8 mouse cellular contexts compared by ENCODE assay signal in the genomic region with DNA sequence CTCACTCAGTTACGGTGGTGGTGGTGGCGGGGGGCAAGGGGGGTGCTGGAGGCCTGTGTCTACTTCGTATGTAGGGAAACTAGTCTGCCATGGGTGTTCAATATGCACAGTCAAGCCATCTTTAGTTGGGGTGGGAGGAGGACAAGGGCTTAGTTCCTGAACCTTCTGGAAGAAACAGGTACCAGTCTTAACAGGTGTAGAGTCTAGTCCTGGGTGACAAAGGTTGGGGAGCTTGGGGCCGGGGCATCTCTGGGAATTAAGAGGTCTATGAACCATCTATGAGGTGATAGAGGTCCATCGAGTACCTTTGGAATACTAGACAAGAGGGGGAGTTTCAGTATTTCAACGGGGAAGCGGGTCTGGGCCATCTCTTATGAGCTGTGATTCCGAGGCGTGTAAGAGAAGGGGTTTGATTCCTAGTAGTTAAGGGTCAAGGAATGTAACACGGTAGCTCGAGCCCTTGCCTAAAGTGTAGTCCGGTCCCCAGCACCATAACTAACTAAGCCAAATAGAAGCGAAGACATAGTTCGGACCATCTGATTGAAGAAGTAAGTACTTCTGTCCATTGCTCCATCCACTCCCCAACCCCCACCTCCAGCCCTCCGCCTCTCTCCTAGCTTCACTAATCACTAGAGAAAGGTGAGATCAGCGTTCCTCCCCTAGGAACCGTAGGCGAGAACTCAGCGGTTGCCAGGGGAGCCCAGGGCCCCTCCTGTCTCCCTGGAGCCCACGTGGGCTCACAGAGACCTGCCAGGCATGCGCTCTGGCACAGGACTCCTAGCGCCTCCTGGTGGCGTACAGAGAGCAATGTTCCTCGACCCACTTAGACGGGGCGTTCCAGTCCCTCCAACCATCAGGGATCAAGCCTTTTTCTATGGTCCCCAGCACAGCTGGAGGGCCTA. TPM values are rescaled to one million over a fixed set of nuclear protein-coding genes. Genes with fewer than 3 reads are reported as not detected.
DNase-seq lines count a peak whose midpoint lies in the region; ATAC-seq and TF ChIP-seq lines count a peak whose summit lies in the region.

No protein-coding gene starts in this region.

- no peak for TF ChIP-seq EP300 in MEL (IDR thresholded peaks at IDR 0.05; ENCODE audit: low read depth in 1 of 2, low read length in 2 of 2)
- TF ChIP-seq EP300 in lung, postnatal 0 days (IDR thresholded peaks at IDR 0.05) = no peak

- no peak overlapping the region for H3K4me3 ChIP-seq in MEL (ENCODE audit: control insufficient read depth in 1 of 2, insufficient read depth in 1 of 2, low read depth in 2 of 2, low read length in 2 of 2)
- H3K4me3 ChIP-seq in lung, postnatal 0 days (ENCODE audit: low read depth, low read length) = no peak overlapping the region

- H3K9ac ChIP-seq in MEL (ENCODE audit: control insufficient read depth, low read depth, low read length, poor library complexity, severe bottlenecking) = no peak overlapping the region; the same call in 1 of the 2 replicates
- no peak overlapping the region for H3K9ac ChIP-seq in lung, postnatal 0 days (replicated peaks; ENCODE audit: low read depth)

- ATAC-seq in lung, postnatal 0 days = peak; percentile 78

- TF ChIP-seq CTCF in MEL (IDR thresholded peaks at IDR 0.05 in 2 of 3, conservative IDR thresholded peaks at IDR 0.05 in 1 of 3; ENCODE audit: control insufficient read depth in 1 of 3, insufficient read depth in 1 of 3, low read depth in 2 of 3, low read length in 3 of 3, poor library complexity in 1 of 3, severe bottlenecking in 1 of 3) = peak; percentile 84 to 94 (median 93)
- TF ChIP-seq CTCF in lung, postnatal 0 days (IDR thresholded peaks at IDR 0.05) = peak; percentile 84

- peak; percentile 76 for DNase-seq in CD4-positive helper T cell, adult 2 months (ENCODE audit: low read depth, low spot score)
- DNase-seq in MEL (ENCODE audit: low read depth, low spot score) = peak; percentile 86
- peak; percentile 55 for DNase-seq in embryo, embryonic 9.5 days (ENCODE audit: extremely low spot score)
- DNase-seq in heart, postnatal 4 days = peak; percentile 46
- peak; percentile 60 to 62 for DNase-seq in layer of hippocampus, postnatal 10 days (ENCODE audit: low spot score in 2 of 2)
- peak; percentile 78 for DNase-seq in lung, postnatal 0 days (ENCODE audit: low spot score)
- peak; percentile 59 for DNase-seq in retina, postnatal 7 days (ENCODE audit: low read depth, low spot score)
- no peak for DNase-seq in gastrocnemius, postnatal 25 days

- no peaks in the 10 kb centered on the region for H3K27me3 ChIP-seq in MEL (ENCODE audit: control insufficient read depth in 1 of 2, insufficient read depth in 2 of 2, low read length in 2 of 2)
- H3K27me3 ChIP-seq in lung, postnatal 0 days (replicated peaks; ENCODE audit: insufficient read depth, low read length) = peaks cover 37% of the 10 kb centered on the region

- H3K27ac ChIP-seq in MEL (ENCODE audit: control insufficient read depth, low read depth, low read length) = no peak overlapping the region
- no peak overlapping the region for H3K27ac ChIP-seq in lung, postnatal 0 days (ENCODE audit: low read length)

- H3K9me3 ChIP-seq in MEL (replicated peaks; ENCODE audit: insufficient read depth, low read length) = no peaks in the 10 kb centered on the region
- no peaks in the 10 kb centered on the region for H3K9me3 ChIP-seq in lung, postnatal 0 days (ENCODE audit: low read length)

- peak; percentile 73 for TF ChIP-seq RAD21 in MEL (IDR thresholded peaks at IDR 0.05; ENCODE audit: low read depth, low read length)

- H3K79me2 ChIP-seq in MEL (ENCODE audit: control insufficient read depth, insufficient read depth, low read length, poor library complexity) = no peaks in the 10 kb centered on the region

- 15% methylated on average over 26 of the region's 26 CpGs for WGBS in lung, postnatal 0 days

- H3K4me1 ChIP-seq in MEL (ENCODE audit: control insufficient read depth in 1 of 2, insufficient read depth in 2 of 2, low read length in 2 of 2) = 0 out of 4 replicates have a peak, but pooled peaks cover 0 to 3% of the 10 kb centered on the region in 2 experiments
- H3K4me1 ChIP-seq in lung, postnatal 0 days (ENCODE audit: insufficient read depth, low read depth, low read length) = no peaks in the 10 kb centered on the region

- TF ChIP-seq POLR2A in MEL (IDR thresholded peaks at IDR 0.05; ENCODE audit: control insufficient read depth in 1 of 2, insufficient read depth in 1 of 2, low read depth in 1 of 2, low read length in 2 of 2, poor library complexity in 1 of 2) = no peak

- peaks cover 0 to 2% of the 10 kb centered on the region in 2 experiments; a peak in 1 of 4 replicates for H3K36me3 ChIP-seq in MEL (ENCODE audit: control insufficient read depth in 1 of 2, insufficient read depth in 2 of 2, low read length in 2 of 2)
- H3K36me3 ChIP-seq in lung, postnatal 0 days (ENCODE audit: insufficient read depth, low read length) = no peaks in the 10 kb centered on the region

- no peak overlapping the region for H3K4me2 ChIP-seq in lung, postnatal 0 days (replicated peaks; ENCODE audit: low read depth, low read length)

TF ChIP-seq in MEL, 35 proteins besides CTCF, POLR2A, EP300 and RAD21:
- TF ChIP-seq NRF1 (IDR thresholded peaks at IDR 0.05; ENCODE audit: insufficient read depth, low read depth, low read length, poor library complexity, severe bottlenecking) = peak; percentile 85
- peak; percentile 89 for TF ChIP-seq MYC (IDR thresholded peaks at IDR 0.05; ENCODE audit: low read depth, low read length)
- TF ChIP-seq SIN3A (IDR thresholded peaks at IDR 0.05; ENCODE audit: low read length) = peak; percentile 79
- peak in 1 of 2 experiments; percentile 23; a peak in 1 of 4 replicates for TF ChIP-seq USF2 (IDR thresholded peaks at IDR 0.05; ENCODE audit: borderline replicate concordance in 1 of 2, insufficient read depth in 1 of 2, low read depth in 1 of 2, low read length in 2 of 2)
- peak; percentile 96 for TF ChIP-seq SMC3 (IDR thresholded peaks at IDR 0.05; ENCODE audit: low read depth, low read length)
- TF ChIP-seq ZC3H11A (IDR thresholded peaks at IDR 0.05; ENCODE audit: low read depth, low read length) = peak; percentile 72
- no peak for TF ChIP-seq POLR2AphosphoS5 (IDR thresholded peaks at IDR 0.05; ENCODE audit: borderline replicate concordance, low read depth, low read length)
- TF ChIP-seq USF1 (IDR thresholded peaks at IDR 0.05; ENCODE audit: low read depth, low read length) = peak; percentile 87
- peak; percentile 95 for TF ChIP-seq MXI1 (IDR thresholded peaks at IDR 0.05; ENCODE audit: low read depth, low read length)
- peak; percentile 84 for TF ChIP-seq MAX (IDR thresholded peaks at IDR 0.05; ENCODE audit: low read length)
- no peak for TF ChIP-seq MAZ (IDR thresholded peaks at IDR 0.05; ENCODE audit: low read depth, low read length)
- TF ChIP-seq E2F4 (IDR thresholded peaks at IDR 0.05; ENCODE audit: borderline replicate concordance, low read depth, low read length) = no peak
- TF ChIP-seq CHD1 (IDR thresholded peaks at IDR 0.05; ENCODE audit: low read depth, low read length) = no peak
- TF ChIP-seq TBP (IDR thresholded peaks at IDR 0.05; ENCODE audit: low read depth, low read length) = no peak

RNA-seq across cellular contexts. Expression of a gene that starts 40.1 kb away (rescaled TPM):
- 0.42 TPM in 1 of 2 replicates, not detected in the other for total RNA-seq in MEL (2012; rRNA removed)
- polyA plus RNA-seq in MEL (2012; ENCODE audit: insufficient read depth in 1 of 2, insufficient read length in 2 of 2, low read depth in 1 of 2, low replicate concordance in 2 of 2, missing spikeins in 1 of 2) = 1 to 10 TPM in 1 of 2 experiments, not detected in 1; 2.7 TPM
- 1 to 10 TPM in 1 of 2 experiments, not detected in 1; 3.7 TPM for total RNA-seq in heart, postnatal 4 days (2021)
- total RNA-seq in layer of hippocampus, postnatal 10 days (2021) = not detected
- polyA plus RNA-seq in lung, postnatal 0 days (2015; fragmentation: Nextera tagmentation; extraction: Ambion mirVana) = not detected in 2 replicates
- not detected for total RNA-seq in gastrocnemius, postnatal 25 days (2021)

RNA-seq across cellular contexts. Expression of a gene that starts 41.5 kb away (rescaled TPM):
- 24.2 and 25.4 TPM in 2 replicates for total RNA-seq in MEL (2012; rRNA removed)
- 10 to 100 TPM in 1 of 2 experiments, not detected in 1; 77.0 TPM for polyA plus RNA-seq in MEL (2012; ENCODE audit: insufficient read depth in 1 of 2, insufficient read length in 2 of 2, low read depth in 1 of 2, low replicate concordance in 2 of 2, missing spikeins in 1 of 2)
- 10 to 100 TPM; 18.4 to 19.8 TPM for total RNA-seq in heart, postnatal 4 days (2021)
- 10 to 100 TPM; 24.9 to 29.9 TPM for total RNA-seq in layer of hippocampus, postnatal 10 days (2021)
- 31.1 and 31.2 TPM in 2 replicates for polyA plus RNA-seq in lung, postnatal 0 days (2015; fragmentation: Nextera tagmentation; extraction: Ambion mirVana)
- 1 to 10 TPM in 1 of 2 experiments, under 1 TPM in 1; 1.00 to 3.1 TPM for total RNA-seq in gastrocnemius, postnatal 25 days (2021)

RNA-seq across cellular contexts. Expression of a gene that starts 50.2 kb away (rescaled TPM):
- 0.19 and 0.36 TPM in 2 replicates for total RNA-seq in MEL (2012; rRNA removed)
- polyA plus RNA-seq in MEL (2012; ENCODE audit: insufficient read depth in 1 of 2, insufficient read length in 2 of 2, low read depth in 1 of 2, low replicate concordance in 2 of 2, missing spikeins in 1 of 2) = under 1 TPM in 1 of 2 experiments, not detected in 1; 0.68 TPM
- under 1 TPM; 0.32 to 0.50 TPM for total RNA-seq in heart, postnatal 4 days (2021)
- 100 to 1,000 TPM in 1 of 2 experiments, 10 to 100 TPM in 1; 89.6 to 105 TPM for total RNA-seq in layer of hippocampus, postnatal 10 days (2021)
- polyA plus RNA-seq in lung, postnatal 0 days (2015; fragmentation: Nextera tagmentation; extraction: Ambion mirVana) = 0.20 and 0.21 TPM in 2 replicates
- total RNA-seq in gastrocnemius, postnatal 25 days (2021) = under 1 TPM in 1 of 2 experiments, not detected in 1; 0.05 TPM

RNA-seq across cellular contexts. Expression of a gene that starts 50.5 kb away (rescaled TPM):
- 183 and 245 TPM in 2 replicates for total RNA-seq in MEL (2012; rRNA removed)
- polyA plus RNA-seq in MEL (2012; ENCODE audit: insufficient read depth in 1 of 2, insufficient read length in 2 of 2, low read depth in 1 of 2, low replicate concordance in 2 of 2, missing spikeins in 1 of 2) = 100 to 1,000 TPM in 1 of 2 experiments, not detected in 1; 210 TPM
- total RNA-seq in heart, postnatal 4 days (2021) = 10 to 100 TPM; 36.3 to 44.5 TPM
- 10 to 100 TPM; 16.5 to 17.1 TPM for total RNA-seq in layer of hippocampus, postnatal 10 days (2021)
- 61.7 and 63.4 TPM in 2 replicates for polyA plus RNA-seq in lung, postnatal 0 days (2015; fragmentation: Nextera tagmentation; extraction: Ambion mirVana)
- 10 to 100 TPM; 11.0 to 17.2 TPM for total RNA-seq in gastrocnemius, postnatal 25 days (2021)

RNA-seq across cellular contexts. Expression of a gene that starts 59.8 kb away (rescaled TPM):
- total RNA-seq in MEL (2012; rRNA removed) = 2.2 and 2.9 TPM in 2 replicates
- 10 to 100 TPM in 1 of 2 experiments, not detected in 1; 14.2 TPM for polyA plus RNA-seq in MEL (2012; ENCODE audit: insufficient read depth in 1 of 2, insufficient read length in 2 of 2, low read depth in 1 of 2, low replicate concordance in 2 of 2, missing spikeins in 1 of 2)
- total RNA-seq in heart, postnatal 4 days (2021) = 100 to 1,000 TPM; 238 to 255 TPM
- total RNA-seq in layer of hippocampus, postnatal 10 days (2021) = 10 to 100 TPM; 49.9 to 59.2 TPM
- 99.9 and 103 TPM in 2 replicates for polyA plus RNA-seq in lung, postnatal 0 days (2015; fragmentation: Nextera tagmentation; extraction: Ambion mirVana)
- 10 to 100 TPM; 69.4 to 77.8 TPM for total RNA-seq in gastrocnemius, postnatal 25 days (2021)

Comparison
In these comparisons a context has a peak if more than half of its experiments do, and no peak if none do; other contexts are left out.
1. RNA of a gene that starts 50.2 kb away (total RNA-seq): 89.6 to 105 TPM in layer of hippocampus, postnatal 10 days; 0.32 to 0.50 TPM in heart, postnatal 4 days, 0.19 to 0.36 TPM in MEL and 0.05 TPM in gastrocnemius, postnatal 25 days; every median in the first group is over 10 times any median in the second.